ENCODE assay signal across 26 mouse cellular contexts in the genomic region with DNA sequence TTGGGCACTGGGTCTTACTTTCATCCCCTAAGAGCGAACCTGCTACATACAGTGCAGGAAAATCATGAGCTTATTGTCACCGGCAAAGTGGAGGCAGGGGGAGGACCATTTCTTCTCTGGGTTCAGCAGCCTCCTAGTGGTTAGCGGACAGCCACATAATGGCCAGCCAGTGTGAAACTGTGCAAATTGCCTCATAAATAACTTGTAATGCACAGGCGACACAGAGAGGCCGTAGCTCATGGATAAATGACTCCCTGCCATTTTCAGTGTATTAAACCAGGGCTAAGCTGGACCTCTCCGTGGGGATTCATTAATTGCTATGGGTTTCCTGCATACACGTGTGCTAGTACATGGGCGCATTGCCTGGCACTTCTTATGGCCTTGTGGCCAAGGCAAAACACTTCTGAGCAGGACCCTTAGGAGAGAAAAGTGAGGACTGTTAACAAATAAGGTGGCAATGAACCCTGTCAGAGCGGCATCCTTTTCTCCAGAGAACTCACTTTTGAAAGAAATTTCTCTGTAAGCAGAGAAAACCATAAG.
A peak's percentile ranks its signal among the peaks of the same experiment; 100 is the strongest.
DNase-seq lines count a peak whose midpoint lies in the region; ATAC-seq lines count a peak whose summit lies in the region.
"Had no signal": no experiment of that assay in that cellular context is flagged by ENCODE, and none has a peak within 500 bp of the region (broad histone marks: within the 10 kb centered on the region; RNA-seq: fewer than 3 reads in every experiment).

No protein-coding gene starts in this region.

- H3K36me3 ChIP-seq in hindbrain, embryonic 11.5 days (ENCODE audit: control insufficient read depth, insufficient read depth, low read length), result no peaks in the 10 kb centered on the region
- no peaks in the 10 kb centered on the region for H3K36me3 ChIP-seq in hindbrain, embryonic 10.5 days
- no peaks in the 10 kb centered on the region for H3K36me3 ChIP-seq in neural tube, embryonic 15.5 days
- H3K36me3 ChIP-seq: embryonic facial prominence, embryonic 13.5 days; heart, embryonic 15.5 days; liver, embryonic 12.5 days; midbrain, embryonic 12.5 days had no signal

- H3K4me3 ChIP-seq in hindbrain, embryonic 11.5 days (ENCODE audit: low read depth, low read length), result no peak overlapping the region
- H3K4me3 ChIP-seq in hindbrain, embryonic 10.5 days, result no peak overlapping the region
- H3K4me3 ChIP-seq in neural tube, embryonic 15.5 days (replicated peaks), result no peak overlapping the region
- H3K4me3 ChIP-seq: embryonic facial prominence, embryonic 13.5 days; erythroblast, embryonic 14.5 days; heart, embryonic 15.5 days; left cerebral cortex, adult 2 months; liver, embryonic 12.5 days; midbrain, embryonic 12.5 days had no signal

- no peak overlapping the region for H3K4me2 ChIP-seq in hindbrain, embryonic 11.5 days (replicated peaks; ENCODE audit: low read depth, low read length)
- H3K4me2 ChIP-seq in neural tube, embryonic 15.5 days, result no peak overlapping the region
- H3K4me2 ChIP-seq: embryonic facial prominence, embryonic 13.5 days; heart, embryonic 15.5 days; liver, embryonic 12.5 days; midbrain, embryonic 12.5 days had no signal

- no peaks in the 10 kb centered on the region for H3K27me3 ChIP-seq in hindbrain, embryonic 11.5 days (ENCODE audit: control insufficient read depth, insufficient read depth, low read length)
- H3K27me3 ChIP-seq in hindbrain, embryonic 10.5 days (ENCODE audit: insufficient read depth, poor library complexity, severe bottlenecking), result no peaks in the 10 kb centered on the region
- no peaks in the 10 kb centered on the region for H3K27me3 ChIP-seq in neural tube, embryonic 15.5 days (replicated peaks)
- H3K27me3 ChIP-seq: embryonic facial prominence, embryonic 13.5 days; heart, embryonic 15.5 days; liver, embryonic 12.5 days; midbrain, embryonic 12.5 days had no signal

- H3K27ac ChIP-seq in hindbrain, embryonic 11.5 days (ENCODE audit: low read depth, low read length), result no peak overlapping the region
- no peak overlapping the region for H3K27ac ChIP-seq in hindbrain, embryonic 10.5 days
- no peak overlapping the region for H3K27ac ChIP-seq in neural tube, embryonic 15.5 days (replicated peaks)
- H3K27ac ChIP-seq: embryonic facial prominence, embryonic 13.5 days; heart, embryonic 15.5 days; left cerebral cortex, adult 2 months; liver, embryonic 12.5 days; midbrain, embryonic 12.5 days had no signal

- no peak for ATAC-seq in hindbrain, embryonic 11.5 days (ENCODE audit: low FRiP score)
- ATAC-seq in neural tube, embryonic 15.5 days (ENCODE audit: low FRiP score), result peak; percentile 66; the same call in 1 of the 2 replicates
- ATAC-seq: inflammation-experienced regulatory T-cells, adult 6 months; liver, embryonic 12.5 days had no signal

- DNase-seq in embryo, embryonic 10.5 days (ENCODE audit: low spot score), result peak; percentile 14
- no peak for DNase-seq in embryo, embryonic 9.5 days (ENCODE audit: extremely low spot score)
- DNase-seq in hindbrain, embryonic 11.5 days (ENCODE audit: low spot score), result peak; percentile 2
- no peak for DNase-seq in hindbrain, embryonic 10.5 days (ENCODE audit: low spot score)
- peak; percentile 6 for DNase-seq in retina, embryonic 14.5 days (ENCODE audit: low spot score)
- no peak for DNase-seq in retina, postnatal 1 day
- DNase-seq in lung, postnatal 4 days, result no peak
- DNase-seq: adrenal gland, postnatal 14 days; cerebellum, adult 9-10 months; gastrocnemius, postnatal 36 days; heart, postnatal 4 days; kidney, adult 8-10 months; kidney, postnatal 10 days; left cerebral cortex, postnatal 4 days; lung, adult 18-20 months; lung, postnatal 10 days; right cerebral cortex, postnatal 4 days; thymus, postnatal 14 days had no signal

- H3K9ac ChIP-seq in hindbrain, embryonic 11.5 days (ENCODE audit: low read depth, low read length), result no peak overlapping the region
- H3K9ac ChIP-seq in neural tube, embryonic 15.5 days (replicated peaks), result no peak overlapping the region
- H3K9ac ChIP-seq: embryonic facial prominence, embryonic 13.5 days; heart, embryonic 15.5 days; liver, embryonic 12.5 days; midbrain, embryonic 12.5 days had no signal

- no peaks in the 10 kb centered on the region for H3K4me1 ChIP-seq in hindbrain, embryonic 11.5 days (replicated peaks; ENCODE audit: control insufficient read depth, insufficient read depth, low read length)
- H3K4me1 ChIP-seq in hindbrain, embryonic 10.5 days (replicated peaks), result no peaks in the 10 kb centered on the region
- no peaks in the 10 kb centered on the region for H3K4me1 ChIP-seq in neural tube, embryonic 15.5 days
- H3K4me1 ChIP-seq: embryonic facial prominence, embryonic 13.5 days; heart, embryonic 15.5 days; liver, embryonic 12.5 days; midbrain, embryonic 12.5 days had no signal

- H3K9me3 ChIP-seq in hindbrain, embryonic 11.5 days (ENCODE audit: control insufficient read depth, low read length), result no peaks in the 10 kb centered on the region
- H3K9me3 ChIP-seq in hindbrain, embryonic 10.5 days, result no peaks in the 10 kb centered on the region
- peaks cover 3% of the 10 kb centered on the region; the same call in 1 of the 2 replicates for H3K9me3 ChIP-seq in neural tube, embryonic 15.5 days (replicated peaks)
- H3K9me3 ChIP-seq: embryonic facial prominence, embryonic 13.5 days; heart, embryonic 15.5 days; liver, embryonic 12.5 days; midbrain, embryonic 12.5 days had no signal

- 73% methylated on average over 9 of the region's 9 CpGs for WGBS in hindbrain, embryonic 11.5 days
- 83% methylated on average over 9 of the region's 9 CpGs for WGBS in hindbrain, embryonic 10.5 days
- 24% methylated on average over 9 of the region's 9 CpGs for WGBS in neural tube, embryonic 15.5 days

Comparison
In these comparisons a context has a peak if more than half of its experiments do, and no peak if none do; other contexts are left out.
1. DNase-seq: peak in embryo, embryonic 10.5 days (single experiment), hindbrain, embryonic 11.5 days (single experiment) and retina, embryonic 14.5 days (single experiment); none in embryo, embryonic 9.5 days (single experiment), hindbrain, embryonic 10.5 days (single experiment), retina, postnatal 1 day (single experiment) and lung, postnatal 4 days (0 of 2).